Mouse (Mus musculus): Measurements from ENCODE around the gene Zxdc. TPM values are rescaled to one million over a fixed set of nuclear protein-coding genes. Genes with fewer than 3 reads are reported as not detected.

Gene Zxdc
- total RNA-seq, 2 experiments from 2014 or later: 27.2 to 29.9 TPM

DNA sequence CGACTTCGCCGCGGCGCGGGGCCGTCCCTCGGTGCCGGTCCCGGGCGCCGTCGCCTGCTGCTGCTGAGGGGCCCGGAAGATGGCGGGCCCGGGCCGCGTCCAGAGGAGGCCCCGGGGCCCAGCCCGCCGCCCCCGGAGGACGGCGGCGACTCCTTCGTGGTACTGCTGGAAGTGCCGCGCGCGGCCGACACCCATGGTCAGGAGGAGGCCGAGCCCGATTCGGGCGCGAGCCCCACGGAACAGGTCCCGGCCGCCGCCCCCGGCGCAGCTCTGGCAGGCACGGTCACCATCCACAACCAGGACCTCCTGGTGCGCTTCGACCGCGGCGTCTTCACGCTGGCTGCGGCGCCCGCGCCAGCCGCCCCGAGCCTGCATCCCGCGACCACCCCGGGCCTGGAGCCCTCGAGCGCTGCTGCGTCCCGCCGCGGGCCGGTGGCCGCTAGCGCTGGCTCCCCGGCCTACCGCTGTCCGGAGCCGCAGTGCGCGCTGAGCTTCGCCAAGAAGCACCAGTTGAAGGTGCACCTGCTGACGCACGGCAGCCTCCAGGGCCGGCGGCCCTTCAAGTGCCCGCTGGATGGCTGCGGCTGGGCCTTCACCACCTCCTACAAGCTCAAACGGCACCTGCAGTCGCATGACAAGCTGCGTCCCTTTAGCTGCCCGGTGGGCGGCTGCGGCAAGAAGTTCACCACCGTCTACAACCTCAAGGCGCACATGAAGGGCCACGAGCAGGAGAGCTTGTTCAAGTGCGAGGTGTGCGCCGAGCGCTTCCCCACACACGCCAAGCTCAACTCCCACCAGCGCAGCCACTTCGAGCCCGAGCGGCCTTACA, 647 bp downstream of the Zxdc start:
- intact Hi-C loops (cut with DNase I): loop anchor here (5.0 kb wide), 1 partner anchor 57 kb away; the partner anchor contains the start of gene Cfap100
- peak; percentile 42 to 51 for DNase-seq (ENCODE audit: low spot score in 2 of 2)

DNA sequence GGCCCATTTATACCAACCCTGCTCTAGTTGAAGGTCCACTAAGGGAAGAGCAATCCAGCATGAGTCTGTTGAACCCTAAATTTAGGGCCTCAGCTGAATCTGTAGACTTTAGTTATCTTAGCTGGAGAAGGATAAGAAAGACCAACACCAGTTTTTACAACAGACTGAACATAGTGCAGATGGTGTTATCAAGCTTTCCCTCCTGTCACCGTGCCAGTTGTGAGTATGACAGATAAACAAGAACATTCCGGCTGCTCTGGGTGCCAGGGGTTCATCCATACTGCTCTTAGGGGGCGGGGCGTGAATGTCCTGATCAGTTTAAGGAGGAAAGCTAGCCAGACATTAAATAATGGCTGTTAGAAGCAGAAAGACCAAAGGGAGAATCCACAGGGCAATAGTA, 5.4 kb downstream of the Zxdc start:
- intact Hi-C loops (cut with DNase I): loop anchor here (5.0 kb wide), 1 partner anchor 53 kb away; the partner anchor contains the start of gene Cfap100
- no peak for DNase-seq (ENCODE audit: low spot score in 2 of 2)

DNA sequence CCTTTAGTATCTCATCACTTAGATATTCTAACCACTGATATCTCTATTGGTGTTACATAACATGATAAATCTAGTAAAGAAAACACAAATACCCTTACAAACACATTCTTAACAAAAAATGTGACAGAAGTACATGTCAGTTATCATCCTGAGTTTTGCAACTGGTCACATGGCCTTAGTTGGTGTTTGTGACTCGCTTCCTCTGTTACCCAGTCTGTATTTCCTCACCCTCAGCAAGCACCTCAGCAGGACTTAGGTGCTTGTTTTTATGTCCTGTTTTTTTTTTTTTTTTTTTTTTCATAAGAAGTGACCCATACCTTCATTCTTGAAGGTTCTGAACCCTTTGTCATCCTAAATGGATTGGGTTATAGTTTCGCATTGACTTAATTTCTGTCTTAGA, 8.4 kb downstream of the Zxdc start:
- no peak for DNase-seq (ENCODE audit: low spot score in 2 of 2)
- intact Hi-C loops (cut with DNase I): no loop called here

DNA sequence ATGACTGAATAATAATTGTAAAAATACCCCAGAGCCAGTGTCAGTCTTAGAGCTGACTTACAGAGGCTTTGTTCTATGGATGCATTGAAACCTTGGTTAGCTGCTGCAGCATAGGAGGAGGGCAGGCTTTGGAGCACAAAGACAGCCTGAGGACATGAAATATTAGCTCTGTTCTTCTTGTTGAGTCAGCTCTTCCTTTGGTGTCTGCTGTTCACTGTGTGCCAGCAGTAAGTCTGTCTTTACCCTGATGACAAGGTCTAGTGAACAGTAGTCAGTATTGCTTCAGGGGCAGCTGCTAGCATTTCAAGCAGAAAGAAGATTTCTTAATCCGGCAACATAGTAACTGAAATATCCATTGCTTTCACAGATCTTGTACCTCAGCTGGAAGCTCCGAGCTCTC, 12.2 kb downstream of the Zxdc start:
- no peak for DNase-seq (ENCODE audit: low spot score in 2 of 2)
- intact Hi-C loops (cut with DNase I): no loop called here

DNA sequence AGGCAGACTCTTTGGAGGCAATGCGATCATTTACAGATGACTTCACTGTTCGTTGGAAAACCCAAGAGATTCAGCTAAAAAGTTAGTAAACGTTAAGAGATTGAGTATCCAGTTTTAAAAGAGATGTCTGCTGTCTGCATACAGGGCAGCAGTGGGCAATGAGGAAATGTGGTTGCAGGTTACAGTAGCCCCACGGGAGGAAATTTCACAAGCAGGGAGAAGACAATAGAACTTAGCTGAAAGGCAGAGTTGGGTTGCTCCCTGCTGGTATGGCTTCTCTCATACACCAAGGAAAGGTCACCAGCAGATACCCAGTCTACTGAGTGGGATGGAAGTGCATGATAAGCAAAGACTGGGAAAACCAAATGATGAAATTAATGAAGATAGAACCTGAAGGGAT, 21.3 kb downstream of the Zxdc start:
- no peak for DNase-seq (ENCODE audit: low spot score in 2 of 2)
- intact Hi-C loops (cut with DNase I): no loop called here

DNA sequence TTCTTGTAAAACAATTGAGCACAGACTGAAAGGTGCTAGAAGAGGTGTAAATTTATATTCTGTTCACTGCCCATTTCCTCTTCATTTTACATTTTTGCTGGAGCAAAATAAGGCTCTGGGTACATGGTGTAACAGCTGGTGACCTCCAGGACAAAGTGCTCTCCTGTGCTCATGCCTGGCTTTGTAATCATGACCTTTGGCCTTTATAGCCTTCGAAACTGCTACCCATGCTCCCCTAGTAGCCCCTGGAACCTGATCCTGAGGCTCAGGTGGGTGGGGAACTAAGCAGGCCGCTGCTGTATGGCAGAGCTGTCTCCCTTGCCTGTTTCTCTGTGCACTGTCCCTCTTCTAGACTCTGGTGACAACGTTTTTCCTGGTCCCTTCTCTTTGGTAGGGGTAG, 24.7 kb downstream of the Zxdc start:
- intact Hi-C loops (cut with DNase I): no loop called here
- DNase-seq (ENCODE audit: low spot score in 2 of 2): no peak

DNA sequence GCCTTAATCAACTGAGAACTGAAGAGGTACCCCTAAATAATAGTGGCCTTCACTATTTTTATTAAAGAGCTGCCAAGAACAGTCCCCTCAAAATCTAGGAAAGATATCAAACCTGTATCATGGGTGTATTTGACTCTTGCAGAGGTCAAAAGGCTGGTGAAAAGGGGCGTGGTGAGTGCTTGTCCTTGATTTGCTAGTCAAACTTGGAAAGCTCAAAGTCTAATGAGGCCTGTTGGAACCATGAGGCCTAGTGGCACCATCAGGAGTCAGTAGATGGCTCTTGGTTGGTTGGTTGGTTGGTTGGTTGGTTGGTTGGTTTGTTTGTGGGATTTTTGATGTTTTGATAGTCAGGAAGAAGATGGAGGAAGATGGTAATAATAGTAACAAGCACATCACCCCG, 26.5 kb downstream of the Zxdc start:
- intact Hi-C loops (cut with DNase I): no loop called here
- DNase-seq (ENCODE audit: low spot score in 2 of 2): no peak

DNA sequence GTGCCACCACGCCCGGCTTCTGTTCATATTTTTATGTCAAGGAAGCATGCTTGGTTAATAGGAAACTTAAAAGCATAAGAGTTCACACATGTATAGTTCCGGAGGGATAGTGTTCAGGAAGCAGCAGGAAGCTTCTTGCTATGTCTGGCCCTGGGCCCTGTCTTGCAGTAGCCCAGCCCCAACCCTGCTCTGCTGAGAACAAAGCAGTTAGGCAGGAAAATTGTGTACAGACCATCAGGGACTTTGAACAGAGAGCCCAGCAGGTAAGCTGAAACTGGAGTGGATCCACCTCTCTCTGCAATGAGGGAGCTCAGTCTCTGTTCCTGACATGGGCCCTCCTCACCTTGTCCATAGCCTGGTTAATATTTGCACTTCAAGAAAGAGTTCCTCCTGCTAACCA, 28.0 kb downstream of the Zxdc start:
- DNase-seq (ENCODE audit: low spot score in 2 of 2): no peak
- intact Hi-C loops (cut with DNase I): no loop called here

DNA sequence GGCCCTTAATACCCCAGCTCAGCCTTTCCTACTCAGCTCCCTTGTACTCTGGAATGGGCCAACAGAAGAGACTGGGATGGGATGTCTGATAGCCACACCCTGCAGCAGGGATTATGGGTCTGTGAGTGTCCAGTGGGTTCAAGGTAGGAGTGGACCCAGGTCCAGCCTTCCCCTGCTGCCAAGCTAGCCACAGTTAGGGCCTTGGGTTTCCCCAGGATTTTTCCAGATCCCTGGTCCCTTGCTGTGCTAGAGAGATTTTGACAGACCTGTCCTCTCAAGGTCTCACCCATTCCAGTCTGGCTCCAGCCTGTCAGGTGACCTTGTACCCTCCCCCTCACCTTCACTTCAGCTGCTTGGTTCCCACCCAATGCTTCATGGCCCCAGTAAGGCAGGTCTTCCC, 39.3 kb downstream of the Zxdc start:
- no peak for DNase-seq (ENCODE audit: low spot score in 2 of 2)

DNA sequence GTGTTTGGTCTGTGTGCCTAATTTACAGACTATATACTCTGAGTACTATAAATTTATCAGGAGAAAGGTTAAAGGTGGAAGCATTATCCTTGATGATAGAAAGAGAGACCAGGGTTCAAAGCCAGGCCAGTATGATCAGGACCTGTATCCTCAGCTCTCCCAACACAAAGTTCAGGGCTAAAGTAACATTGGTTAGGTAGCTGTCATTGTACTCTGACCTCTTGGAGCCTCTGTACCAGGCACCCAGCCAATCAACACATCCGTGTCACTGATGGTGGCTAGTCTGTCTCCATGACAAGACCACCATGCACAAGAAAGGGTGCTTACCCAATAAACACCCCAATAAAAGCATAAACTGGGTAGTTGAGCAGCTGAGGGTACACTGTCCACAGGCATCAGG, 41.7 kb downstream of the Zxdc start:
- intact Hi-C loops (cut with DNase I): no loop called here

More for the DNA sequence above, 39.3 kb downstream of the Zxdc start:
- intact Hi-C loops (cut with DNase I): no loop called here

DNA sequence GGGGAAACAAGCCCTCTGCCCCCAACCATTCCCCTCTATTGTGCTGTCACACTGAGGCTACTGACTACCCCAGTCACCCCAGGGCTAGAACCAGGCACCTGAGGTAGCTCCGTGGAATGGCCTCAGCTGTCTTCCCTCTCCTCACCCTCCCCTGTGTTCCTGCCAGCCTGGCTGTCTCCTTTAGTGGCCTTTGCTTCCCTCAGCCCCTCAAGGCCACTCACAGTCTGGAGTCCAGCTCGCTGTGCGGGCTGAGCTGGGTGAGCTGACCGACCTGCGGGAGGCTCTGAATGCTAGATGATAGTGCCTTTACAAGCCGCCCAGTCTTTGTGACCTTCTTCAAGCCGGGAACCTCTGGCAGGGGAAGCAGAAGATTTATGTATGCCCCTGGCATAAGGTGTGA, 42.6 kb downstream of the Zxdc start:
- DNase-seq (ENCODE audit: low spot score in 2 of 2): no peak
- intact Hi-C loops (cut with DNase I): no loop called here

More for the DNA sequence above, 41.7 kb downstream of the Zxdc start:
- no peak for DNase-seq (ENCODE audit: low spot score in 2 of 2)

DNA sequence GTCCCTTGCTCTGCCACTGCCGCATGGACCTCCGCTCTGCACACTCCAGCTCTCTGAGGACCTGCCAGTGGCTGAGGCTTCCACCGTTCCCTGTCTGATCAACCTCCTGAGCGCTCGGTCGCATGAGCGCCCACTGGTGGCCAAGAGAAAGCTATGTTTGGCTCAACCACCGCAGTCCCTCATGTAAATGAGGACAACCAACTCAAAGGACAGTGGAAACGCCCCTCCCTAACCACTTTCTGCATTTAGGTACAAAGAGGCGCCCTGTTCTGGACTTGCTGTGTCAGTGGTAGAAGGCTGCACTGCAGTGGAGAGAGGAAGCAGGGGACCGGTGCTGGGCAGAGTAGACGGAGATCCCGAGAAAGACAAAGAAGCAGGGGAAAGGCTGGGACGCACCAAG, 53.3 kb downstream of the Zxdc start:
- intact Hi-C loops (cut with DNase I): loop anchor here (10.0 kb wide), 1 partner anchor 748 kb away; no protein-coding TSS in a partner anchor
- peak; percentile 81 to 90 for DNase-seq (ENCODE audit: low spot score in 2 of 2)

DNA sequence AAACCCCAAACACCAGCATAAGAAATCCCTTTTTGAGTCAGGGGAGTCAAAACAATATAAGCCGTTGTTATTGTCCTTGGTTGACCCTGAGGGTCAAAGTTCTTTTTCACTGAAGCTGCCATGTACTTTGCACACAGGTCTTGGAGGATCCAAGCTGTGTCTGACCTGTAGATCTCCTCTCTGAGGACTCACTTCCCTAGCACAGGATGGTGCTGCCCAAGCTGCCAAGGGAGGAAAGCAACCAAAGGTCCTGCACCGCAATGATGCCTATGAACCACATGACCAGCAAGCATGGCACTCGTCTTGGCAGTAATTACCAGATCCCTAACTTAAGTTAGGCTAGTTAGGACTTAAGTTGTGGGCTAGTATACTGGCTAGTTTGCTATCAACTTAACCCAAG, 56.1 kb downstream of the Zxdc start:
- intact Hi-C loops (cut with DNase I): loop anchor here (5.0 to 10.0 kb wide), 2 partner anchors 53 to 751 kb away; no protein-coding TSS in a partner anchor
- DNase-seq (ENCODE audit: low spot score in 2 of 2): no peak

DNA sequence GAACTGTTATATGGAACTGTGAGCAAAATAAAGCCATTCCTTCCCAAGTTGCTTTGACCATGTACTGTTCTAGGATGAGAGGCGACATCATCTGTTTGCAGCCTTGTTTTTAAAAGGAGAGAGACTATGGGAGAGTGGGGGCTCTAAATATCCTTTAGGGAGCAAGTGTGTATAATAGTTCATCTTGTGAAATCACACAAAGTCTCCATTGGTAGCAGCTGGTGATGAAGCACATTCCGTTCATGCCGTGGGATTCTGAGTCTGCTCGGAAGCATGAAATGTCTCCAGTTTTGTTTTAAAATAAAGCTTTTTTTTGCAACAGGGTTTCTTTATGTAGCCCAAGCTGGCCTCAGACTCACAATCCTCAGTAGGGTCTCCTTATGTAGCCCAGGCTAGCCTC, 56.7 kb downstream of the Zxdc start:
- intact Hi-C loops (cut with DNase I): loop anchor here (5.0 to 10.0 kb wide), 2 partner anchors 54 to 751 kb away; no protein-coding TSS in a partner anchor
- DNase-seq (ENCODE audit: low spot score in 2 of 2): no peak

DNA sequence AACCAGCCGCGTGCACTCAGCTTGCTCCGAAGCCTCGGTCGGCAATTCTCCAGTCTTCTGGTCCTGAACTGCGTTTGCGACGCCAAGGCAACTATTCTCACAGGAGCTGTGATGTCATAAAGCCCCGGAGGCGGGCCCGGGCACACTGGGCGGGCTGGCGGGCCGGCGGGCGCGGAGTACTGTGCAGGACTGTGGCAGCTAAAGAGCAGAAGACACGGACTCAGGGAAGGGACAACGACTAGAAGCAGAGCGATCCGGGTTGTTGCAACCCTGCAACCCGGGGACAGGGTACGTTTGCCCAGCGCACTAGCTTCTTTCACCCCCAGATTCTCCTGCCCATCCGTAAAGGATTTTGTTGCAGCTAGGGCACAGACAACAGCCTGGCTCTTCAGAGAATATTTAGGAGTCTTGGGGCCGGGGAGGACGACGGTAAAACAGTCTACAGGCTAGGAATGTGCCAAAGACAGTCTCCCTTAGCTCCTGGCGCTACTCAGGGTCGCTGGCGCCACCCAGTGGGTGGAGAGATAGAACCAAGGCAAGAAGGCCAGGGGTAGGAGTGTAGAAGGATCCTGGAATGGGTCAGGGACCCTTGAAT, 59.2 kb downstream of the Zxdc start, which contains the start of gene Cfap100:
Cfap100 (minus strand) TSS at position 418 of the 595 bp plus-strand sequence.
- intact Hi-C loops (cut with DNase I): loop anchor here (5.0 to 10.0 kb wide), 2 partner anchors 56 to 754 kb away; no protein-coding TSS in a partner anchor
- DNase-seq (ENCODE audit: low spot score in 2 of 2): peak; percentile 74 to 77

DNA sequence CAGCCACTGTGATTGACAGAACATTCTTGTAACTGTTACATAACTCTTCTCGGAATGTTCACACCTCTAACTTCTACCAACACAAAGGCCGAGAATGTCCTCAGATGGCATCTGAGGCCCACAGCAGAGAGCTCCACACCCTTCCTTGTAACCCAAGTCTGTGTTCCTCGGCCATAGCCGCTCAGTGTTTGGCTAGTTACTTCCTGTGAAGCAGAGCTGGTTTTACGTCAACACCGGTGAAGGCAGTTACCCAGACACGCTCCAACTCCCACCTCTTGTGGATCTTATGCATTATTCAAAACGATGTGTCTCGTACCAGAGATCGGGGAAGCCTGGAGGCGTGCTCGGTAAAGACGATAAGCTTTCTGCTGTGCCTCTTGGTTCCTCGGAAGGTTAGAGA, 60.6 kb downstream of the Zxdc start:
- intact Hi-C loops (cut with DNase I): loop anchor here (5.0 to 10.0 kb wide), 4 partner anchors 58 to 755 kb away; no protein-coding TSS in a partner anchor
- peak; percentile 39 to 91 for DNase-seq (ENCODE audit: low spot score in 2 of 2)

DNA sequence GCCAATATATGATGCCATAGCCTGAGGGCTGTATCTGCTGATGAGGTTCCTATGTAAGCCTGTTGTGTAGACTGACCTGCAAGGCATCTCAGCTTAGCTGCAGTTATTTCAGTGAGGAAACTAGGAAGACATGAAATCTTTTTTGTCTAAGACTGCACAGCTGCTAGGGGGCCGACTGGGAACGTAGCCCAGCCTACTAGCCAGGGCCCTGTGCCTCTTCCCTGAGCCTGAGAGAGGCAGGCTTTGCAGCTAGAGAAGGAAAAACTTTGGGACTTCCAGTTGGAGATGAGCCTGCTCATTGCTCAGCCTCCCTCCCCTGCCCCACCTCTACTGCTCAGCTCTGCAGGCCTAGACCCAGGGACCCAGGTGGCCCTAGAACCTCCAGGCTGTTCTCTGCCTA, 62.2 kb downstream of the Zxdc start:
- intact Hi-C loops (cut with DNase I): loop anchor here (5.0 kb wide), 2 partner anchors 81 to 131 kb away; no protein-coding TSS in a partner anchor
- DNase-seq (ENCODE audit: low spot score in 2 of 2): peak in 1 of 2 experiments; percentile 90

DNA sequence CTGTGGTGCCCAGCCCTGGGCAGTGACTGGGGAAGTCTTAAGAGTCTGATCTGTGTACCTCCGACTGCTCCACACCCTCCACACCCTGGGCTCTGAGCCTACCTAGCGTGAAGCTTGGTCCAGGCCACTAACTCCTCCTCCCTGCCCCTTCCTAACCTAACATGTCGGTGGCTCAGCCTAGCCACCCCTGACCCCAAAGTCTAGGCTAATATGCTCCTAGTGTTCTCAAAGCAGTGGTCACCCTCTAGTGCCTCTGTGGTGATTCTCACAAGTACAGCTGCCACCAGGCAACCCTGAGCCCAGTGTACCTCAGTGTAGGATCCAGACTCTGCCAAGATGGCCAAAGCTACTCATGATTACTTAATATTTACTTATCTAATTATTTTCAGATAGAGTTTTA, 65.4 kb downstream of the Zxdc start:
- intact Hi-C loops (cut with DNase I): loop anchor here (5.0 kb wide), 2 partner anchors 78 to 128 kb away; no protein-coding TSS in a partner anchor
- DNase-seq (ENCODE audit: low spot score in 2 of 2): no peak

DNA sequence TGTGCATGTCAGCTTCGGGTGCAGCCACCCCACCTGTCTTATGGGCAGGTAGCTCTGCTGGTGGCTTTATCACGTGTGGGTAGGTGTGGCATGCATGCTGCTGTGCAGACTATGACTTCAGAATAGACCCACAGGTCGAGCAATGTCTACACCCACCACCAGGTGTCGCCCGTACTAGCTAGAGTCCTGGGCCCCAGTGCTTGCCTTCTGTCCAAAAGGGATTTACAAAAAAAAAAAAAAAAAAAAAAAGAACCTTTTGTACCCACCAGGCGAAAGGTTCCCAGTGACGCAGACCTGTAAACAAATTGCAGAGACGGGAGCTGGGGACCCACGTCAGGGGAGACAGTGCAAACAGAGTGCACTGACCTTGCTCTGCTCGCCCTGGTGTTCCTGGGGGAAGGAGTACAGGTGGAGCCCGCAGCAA, 65.9 kb downstream of the Zxdc start:
- intact Hi-C loops (cut with DNase I): no loop called here

DNA sequence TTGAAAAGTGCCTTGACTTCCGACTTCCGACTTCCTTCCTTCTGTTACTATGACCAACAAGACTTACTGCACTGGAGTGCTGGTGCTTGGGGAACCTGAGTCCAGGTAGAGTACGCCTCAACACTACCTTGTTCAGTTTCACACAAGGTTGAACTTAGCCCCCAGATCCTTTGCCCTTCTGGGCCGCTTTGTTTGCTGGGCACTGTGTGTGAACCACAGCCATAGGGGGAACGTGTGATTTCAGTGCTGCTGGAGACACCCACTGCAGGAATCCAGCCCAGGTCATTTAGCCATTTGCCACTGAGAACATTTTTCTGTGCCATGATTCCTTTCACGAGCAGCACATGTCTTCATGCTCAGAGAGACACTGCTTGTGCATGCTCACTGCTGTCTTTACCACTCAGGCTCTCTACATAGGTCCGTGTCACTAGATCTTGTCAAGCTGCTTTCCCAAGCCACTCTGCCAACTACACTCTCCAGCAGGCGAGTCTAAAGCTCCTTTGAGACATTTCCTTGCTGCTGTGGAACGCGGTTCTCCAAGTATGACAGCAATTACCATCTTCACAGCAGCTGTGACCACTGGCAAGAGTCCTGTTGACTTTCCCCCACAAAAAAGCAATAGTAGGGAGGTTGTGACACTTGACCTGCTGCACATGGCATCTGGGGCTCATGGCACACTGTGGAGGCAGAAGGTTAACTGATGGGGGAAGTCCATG, 67.1 kb downstream of the Zxdc start:
- intact Hi-C loops (cut with DNase I): no loop called here
- no peak for DNase-seq (ENCODE audit: low spot score in 2 of 2)

More for the DNA sequence above, 65.9 kb downstream of the Zxdc start:
- DNase-seq (ENCODE audit: low spot score in 2 of 2): peak; percentile 77 to 86

Data from left cerebral cortex, postnatal 25 days (tissue).